Mouse (Mus musculus): ENCODE data around the gene Stat3. TPM values are rescaled to one million over a fixed set of nuclear protein-coding genes. Genes with fewer than 3 reads are reported as not detected.

The Stat3 gene
- total and polyA plus RNA-seq, 3 experiments = 25.7 to 249 (median 64.7) TPM

- Histone ChIP-seq H3K4me3 (ENCODE audit: control insufficient read depth in 1 of 2, insufficient read depth in 1 of 2, low read depth in 2 of 2, low read length in 2 of 2) (no peak overlapping the region), H3K27me3 (ENCODE audit: control insufficient read depth in 1 of 2, insufficient read depth in 2 of 2, low read length in 2 of 2) (peaks cover 1 to 3% of the 10 kb centered on the region in 2 experiments; a peak in 2 of 4 replicates), H3K9ac (ENCODE audit: control insufficient read depth, low read depth, low read length, poor library complexity, severe bottlenecking) (no peak overlapping the region), H3K79me2 (ENCODE audit: control insufficient read depth, insufficient read depth, low read length, poor library complexity) (no peaks in the 10 kb centered on the region), H3K36me3 (ENCODE audit: control insufficient read depth in 1 of 2, insufficient read depth in 2 of 2, low read length in 2 of 2) (peaks cover 0 to 3% of the 10 kb centered on the region in 2 experiments; a peak in 1 of 4 replicates), H3K27ac (ENCODE audit: control insufficient read depth, low read depth, low read length) (no peak overlapping the region), H3K9me3 (replicated peaks; ENCODE audit: insufficient read depth, low read length) (no peaks in the 10 kb centered on the region), H3K4me1 (ENCODE audit: control insufficient read depth in 1 of 2, insufficient read depth in 2 of 2, low read length in 2 of 2) (peaks cover 2 to 7% of the 10 kb centered on the region in 2 experiments)
- no peak for DNase-seq (ENCODE audit: low read depth, low spot score)
- TF ChIP-seq UBTF (IDR thresholded peaks at IDR 0.05; ENCODE audit: borderline replicate concordance, insufficient read depth, low read depth, low read length) = no peak
- no peak for TF ChIP-seq MAX (IDR thresholded peaks at IDR 0.05; ENCODE audit: low read length)
- TF ChIP-seq TAL1 (IDR thresholded peaks at IDR 0.05; ENCODE audit: low read length) = no peak
- TF ChIP-seq USF1 (IDR thresholded peaks at IDR 0.05; ENCODE audit: low read depth, low read length) = no peak
- no peak for TF ChIP-seq TCF12 (IDR thresholded peaks at IDR 0.05; ENCODE audit: low read depth, low read length)
- TF ChIP-seq ETS1 (IDR thresholded peaks at IDR 0.05; ENCODE audit: low read depth, low read length) = no peak
- TF ChIP-seq MYB (IDR thresholded peaks at IDR 0.05; ENCODE audit: low read depth, low read length) = no peak
- no peak for TF ChIP-seq POLR2A (IDR thresholded peaks at IDR 0.05; ENCODE audit: control insufficient read depth in 1 of 2, insufficient read depth in 1 of 2, low read depth in 1 of 2, low read length in 2 of 2, poor library complexity in 1 of 2)
- no peak for TF ChIP-seq BHLHE40 (IDR thresholded peaks at IDR 0.05; ENCODE audit: borderline replicate concordance, low read depth, low read length)
- TF ChIP-seq POLR2AphosphoS2 (IDR thresholded peaks at IDR 0.05; ENCODE audit: low read length) = no peak
- TF ChIP-seq GABPA (IDR thresholded peaks at IDR 0.05; ENCODE audit: low read depth, low read length) = no peak
- TF ChIP-seq EP300 (IDR thresholded peaks at IDR 0.05; ENCODE audit: low read depth in 1 of 2, low read length in 2 of 2) = no peak
- no peak for TF ChIP-seq NELFE (IDR thresholded peaks at IDR 0.05; ENCODE audit: low read depth, low read length)
- TF ChIP-seq HCFC1 (IDR thresholded peaks at IDR 0.05; ENCODE audit: low read depth, low read length) = no peak
- TF ChIP-seq RAD21 (IDR thresholded peaks at IDR 0.05; ENCODE audit: low read depth, low read length) = no peak
- TF ChIP-seq MXI1 (IDR thresholded peaks at IDR 0.05; ENCODE audit: low read depth, low read length) = no peak
- no peak for TF ChIP-seq MAZ (IDR thresholded peaks at IDR 0.05; ENCODE audit: low read depth, low read length)
- no peak for TF ChIP-seq E2F4 (IDR thresholded peaks at IDR 0.05; ENCODE audit: borderline replicate concordance, low read depth, low read length)
Measured at GRCm38 (mm10) chr11:100968501-100968900, 29.2 kb upstream of the Stat3 start.

GRCm38 (mm10) chr11:100967881-100968420, 28.6 kb upstream of the Stat3 start:
- Histone ChIP-seq H3K36me3 (ENCODE audit: control insufficient read depth in 1 of 2, insufficient read depth in 2 of 2, low read length in 2 of 2) (peaks cover 0 to 3% of the 10 kb centered on the region in 2 experiments; a peak in 1 of 4 replicates), H3K4me3 (ENCODE audit: control insufficient read depth in 1 of 2, insufficient read depth in 1 of 2, low read depth in 2 of 2, low read length in 2 of 2) (no peak overlapping the region), H3K9ac (ENCODE audit: control insufficient read depth, low read depth, low read length, poor library complexity, severe bottlenecking) (no peak overlapping the region), H3K79me2 (ENCODE audit: control insufficient read depth, insufficient read depth, low read length, poor library complexity) (no peaks in the 10 kb centered on the region), H3K27me3 (ENCODE audit: control insufficient read depth in 1 of 2, insufficient read depth in 2 of 2, low read length in 2 of 2) (peaks cover 0 to 3% of the 10 kb centered on the region in 2 experiments; a peak in 2 of 4 replicates), H3K4me1 (ENCODE audit: control insufficient read depth in 1 of 2, insufficient read depth in 2 of 2, low read length in 2 of 2) (peaks cover 2 to 7% of the 10 kb centered on the region in 2 experiments), H3K27ac (ENCODE audit: control insufficient read depth, low read depth, low read length) (no peak overlapping the region), H3K9me3 (replicated peaks; ENCODE audit: insufficient read depth, low read length) (no peaks in the 10 kb centered on the region)
- DNase-seq (ENCODE audit: low read depth, low spot score) = no peak
- TF ChIP-seq SMC3 (IDR thresholded peaks at IDR 0.05; ENCODE audit: low read depth, low read length) = no peak
- no peak for TF ChIP-seq GABPA (IDR thresholded peaks at IDR 0.05; ENCODE audit: low read depth, low read length)
- TF ChIP-seq TAL1 (IDR thresholded peaks at IDR 0.05; ENCODE audit: low read length) = no peak
- no peak for TF ChIP-seq GATA1 (IDR thresholded peaks at IDR 0.05; ENCODE audit: low read depth, low read length)
- TF ChIP-seq BHLHE40 (IDR thresholded peaks at IDR 0.05; ENCODE audit: borderline replicate concordance, low read depth, low read length) = no peak
- no peak for TF ChIP-seq JUND (IDR thresholded peaks at IDR 0.05; ENCODE audit: low read depth, low read length)
- TF ChIP-seq ZMIZ1 (IDR thresholded peaks at IDR 0.05; ENCODE audit: low read depth, low read length) = no peak
- no peak for TF ChIP-seq SIN3A (IDR thresholded peaks at IDR 0.05; ENCODE audit: low read length)
- no peak for TF ChIP-seq ZKSCAN1 (IDR thresholded peaks at IDR 0.05; ENCODE audit: low read depth, low read length)
- no peak for TF ChIP-seq TBP (IDR thresholded peaks at IDR 0.05; ENCODE audit: low read depth, low read length)

All from MEL (cell line).